Mouse (Mus musculus) heart, embryonic 13.5 days (tissue): ENCODE data around the gene Gab3. TPM values are rescaled to one million over a fixed set of nuclear protein-coding genes. Genes with fewer than 3 reads are reported as not detected.
"Not testable (repeated sequence)": the region's sequence is repeated elsewhere in the genome, so short reads cannot be mapped to it uniquely, and the experiment has no call there.

Experiments
- ATAC-seq: fragments of 200-750 bp; cut with Nextera tagmentation; 2 replicates; pipeline ENCODE4 v1.8.0; 2017; ENCODE audit warnings: moderate TSS enrichment; ENCODE audit not compliant: insufficient number of reproducible peaks, low FRiP score, low TSS enrichment; ENCODE audit errors: extremely low read depth
- H3K27ac ChIP-seq: fragments of 300-500 bp; sonication (generic); replicated peaks from 2 replicates; pipeline ENCODE4 v1.5.1; 2015; ENCODE audit warnings: moderate library complexity, mild to moderate bottlenecking, inconsistent platforms
- H3K27me3 ChIP-seq: fragments of 300-500 bp; sonication (generic); replicated peaks from 2 replicates; pipeline ENCODE4 v1.6.1; 2015; ENCODE audit warnings: mild to moderate bottlenecking, inconsistent platforms
- H3K36me3 ChIP-seq: fragments of 300-500 bp; sonication (generic); 2 replicates; pipeline ENCODE4 v1.6.1; 2015; ENCODE audit warnings: mild to moderate bottlenecking, inconsistent platforms
- H3K4me1 ChIP-seq: fragments of 300-500 bp; sonication (generic); 2 replicates; pipeline ENCODE4 v1.6.1; 2015; ENCODE audit warnings: inconsistent platforms
- H3K4me2 ChIP-seq: fragments of 300-500 bp; sonication (generic); 2 replicates; pipeline ENCODE4 v1.6.1; 2015; ENCODE audit warnings: inconsistent platforms, mild to moderate bottlenecking, moderate library complexity
- H3K4me3 ChIP-seq: fragments of 300-500 bp; sonication (generic); 2 replicates; pipeline ENCODE4 v1.5.1; 2015; ENCODE audit warnings: moderate library complexity, mild to moderate bottlenecking, inconsistent platforms
- H3K9ac ChIP-seq: fragments of 300-500 bp; sonication (generic); 2 replicates; pipeline ENCODE4 v1.6.1; 2015; ENCODE audit warnings: inconsistent platforms, mild to moderate bottlenecking, moderate library complexity
- H3K9me3 ChIP-seq: fragments of 300-500 bp; sonication (generic); 2 replicates; pipeline ENCODE4 v1.6.1; 2016; ENCODE audit warnings: inconsistent platforms
- WGBS: fragments of 180-500 bp; shearing (Covaris S2); methylation state at CpG from one replicate; pipeline ENCODE4 v1.1.7; 2015; ENCODE audit warnings: mixed read lengths; 5-methylcytosine and 5-hydroxymethylcytosine counted together
- polyA plus RNA-seq: library from polyadenylated mRNA; unstranded; fragments of >200 nt; fragmentation: Nextera tagmentation; extraction: Ambion mirVana; gene quantifications from 2 replicates; pipeline ENCODE4 v1.2.1, GENCODE M21; 2015

Gene Gab3
- polyA plus RNA-seq, 1 experiment from 2014 or later, result 3.4 TPM

DNA sequence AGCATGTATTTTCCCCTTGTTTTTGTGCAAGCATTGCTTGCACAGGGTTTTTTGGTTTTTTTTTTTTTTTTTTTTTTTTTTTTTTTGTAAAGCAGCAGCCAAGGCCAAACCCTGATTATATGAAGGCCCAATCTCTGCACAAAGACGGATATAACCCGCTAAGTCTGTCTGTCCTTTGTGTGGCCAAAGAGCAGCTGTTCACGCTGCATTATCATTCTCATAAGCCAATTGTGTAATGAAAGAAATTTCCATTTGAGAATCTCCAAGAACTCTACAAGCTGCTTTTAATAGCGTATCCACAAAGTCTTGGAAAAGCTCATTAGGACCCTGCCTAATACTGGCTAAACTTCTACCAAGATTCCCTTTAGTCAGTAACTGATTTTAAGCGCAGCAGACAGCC, 101.5 kb downstream of the Gab3 start:
- 76% methylated on average over 5 of the region's 5 CpGs for WGBS
- no peak overlapping the region for H3K27ac ChIP-seq
- H3K4me1 ChIP-seq, result no peaks in the 10 kb centered on the region
- H3K4me2 ChIP-seq, result no peak overlapping the region
- no peaks in the 10 kb centered on the region for H3K36me3 ChIP-seq
- H3K9ac ChIP-seq, result no peak overlapping the region
- no peak for ATAC-seq
- H3K4me3 ChIP-seq, result no peak overlapping the region
- no peaks in the 10 kb centered on the region for H3K27me3 ChIP-seq
- no peaks in the 10 kb centered on the region for H3K9me3 ChIP-seq

DNA sequence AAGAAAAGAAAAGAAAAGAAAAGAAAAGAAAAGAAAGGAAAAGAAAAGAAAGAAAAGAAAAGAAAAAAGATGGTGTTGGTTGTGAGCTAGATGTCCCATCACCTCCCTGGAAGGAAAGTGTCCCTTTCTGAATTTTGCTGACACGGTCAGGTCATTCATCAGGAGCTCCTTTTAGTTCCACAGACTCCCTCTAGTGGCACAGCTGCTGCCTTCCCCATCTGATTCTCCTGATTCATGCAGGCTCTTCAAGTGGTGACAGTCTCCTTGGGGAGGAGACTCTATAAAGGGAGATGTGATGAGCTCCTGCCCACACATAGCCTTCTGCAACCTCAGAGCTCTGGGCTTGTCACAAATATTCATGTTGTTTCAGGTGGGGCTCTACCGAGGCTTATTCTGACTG, 122.4 kb downstream of the Gab3 start:
- not testable (repeated sequence) for H3K9ac ChIP-seq, H3K4me2 ChIP-seq, H3K4me3 ChIP-seq, H3K9me3 ChIP-seq, H3K4me1 ChIP-seq, H3K27me3 ChIP-seq, ATAC-seq, H3K36me3 ChIP-seq, H3K27ac ChIP-seq
- WGBS, result 17% methylated on average over 1 of the region's 2 CpGs

DNA sequence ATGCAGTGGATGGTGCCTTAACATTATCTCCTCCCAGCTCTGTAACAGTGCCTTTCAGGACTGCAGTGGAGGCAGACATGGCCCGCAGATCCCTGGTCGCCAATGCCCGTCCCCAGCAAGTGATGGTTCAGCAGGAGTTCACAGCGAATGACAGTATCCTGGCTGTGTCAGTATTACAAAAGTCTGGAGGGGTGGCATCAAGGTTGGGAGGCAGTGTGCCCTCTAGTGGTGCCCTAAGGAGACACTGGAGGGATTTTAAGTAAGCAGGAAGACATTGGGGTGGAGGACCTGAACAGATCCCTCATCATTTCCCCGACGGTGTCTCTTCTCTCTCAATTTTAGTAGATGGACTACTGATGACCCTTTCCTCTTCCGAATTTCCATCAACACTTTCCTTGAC, 126.1 kb downstream of the Gab3 start:
- not testable (repeated sequence) for H3K27me3 ChIP-seq, H3K4me3 ChIP-seq, ATAC-seq, H3K9ac ChIP-seq, H3K9me3 ChIP-seq, H3K4me1 ChIP-seq, H3K4me2 ChIP-seq, H3K36me3 ChIP-seq, H3K27ac ChIP-seq
- WGBS, result 67% methylated on average over 7 of the region's 7 CpGs

Other genes starting within 250 kb of the Gab3 start
- not detected in 2 replicates for gene Gm5936, start 248.3 kb downstream of the Gab3 start, polyA plus RNA-seq
- gene Dkc1, start 10.4 kb upstream of the Gab3 start, polyA plus RNA-seq, result 76.1 and 82.0 TPM in 2 replicates
- gene Mpp1, start 45.6 kb upstream of the Gab3 start, polyA plus RNA-seq, result 35.6 and 38.9 TPM in 2 replicates
- gene Smim9, start 78.3 kb upstream of the Gab3 start, polyA plus RNA-seq, result not detected in 2 replicates